Mouse (Mus musculus): ENCODE results near the gene Zar1. TPM values are rescaled to one million over a fixed set of nuclear protein-coding genes. Genes with fewer than 3 reads are reported as not detected.
"Not testable (repeated sequence)": the region's sequence is repeated elsewhere in the genome, so short reads cannot be mapped to it uniquely, and the experiment has no call there.

The Zar1 gene
- total and polyA plus RNA-seq, 2 experiments from 2014 or later, result 5.4 to 7.3 TPM

- H3K27me3 ChIP-seq (ENCODE audit: insufficient read depth, low read length); H3K36me3 ChIP-seq (ENCODE audit: insufficient read depth, low read length); H3K4me1 ChIP-seq (ENCODE audit: insufficient read depth, low read length); H3K9me3 ChIP-seq (ENCODE audit: low read length); H3K27ac ChIP-seq: not testable (repeated sequence)
- Histone ChIP-seq H3K4me2 (ENCODE audit: low read depth, low read length) (peak overlapping the region; percentile 53), H3K4me3 (ENCODE audit: low read length) (peak overlapping the region; percentile 36), H3K9ac (replicated peaks; ENCODE audit: low read length) (peak overlapping the region; percentile 40; the same call in 1 of the 2 replicates)
- peak; percentile 82 for ATAC-seq
- DNase-seq (ENCODE audit: low spot score), result peak; percentile 5
- WGBS, result 5% methylated on average over 54 of the region's 73 CpGs
Measured at GRCm38 (mm10) chr5:72580088-72580969, 725 bp downstream of the Zar1 start.

GRCm38 (mm10) chr5:72579599-72579998 lies 1.5 kb downstream of the Zar1 start:
- ATAC-seq; H3K27ac ChIP-seq; H3K4me3 ChIP-seq (ENCODE audit: low read length); H3K4me1 ChIP-seq (ENCODE audit: insufficient read depth, low read length); H3K9me3 ChIP-seq (ENCODE audit: low read length); H3K27me3 ChIP-seq (ENCODE audit: insufficient read depth, low read length); H3K36me3 ChIP-seq (ENCODE audit: insufficient read depth, low read length); H3K9ac ChIP-seq (replicated peaks; ENCODE audit: low read length); H3K4me2 ChIP-seq (ENCODE audit: low read depth, low read length): not testable (repeated sequence)
- DNase-seq (ENCODE audit: low spot score), result peak; percentile 20
- 25% methylated on average over 10 of the region's 10 CpGs for WGBS

- no peaks in the 10 kb centered on the region for H3K4me1 ChIP-seq (ENCODE audit: insufficient read depth, low read length)
- H3K27ac ChIP-seq, result no peak overlapping the region
- no peak for DNase-seq (ENCODE audit: low spot score)
- no peak overlapping the region for H3K4me3 ChIP-seq (ENCODE audit: low read length)
- TF ChIP-seq CTCF (IDR thresholded peaks at IDR 0.05; ENCODE audit: low read depth), result no peak
- H3K4me2 ChIP-seq (ENCODE audit: low read depth, low read length), result no peak overlapping the region
- H3K9ac ChIP-seq (replicated peaks; ENCODE audit: low read length), result no peak overlapping the region
- no peaks in the 10 kb centered on the region for H3K36me3 ChIP-seq (ENCODE audit: insufficient read depth, low read length)
- no peaks in the 10 kb centered on the region for H3K27me3 ChIP-seq (ENCODE audit: insufficient read depth, low read length)
- H3K9me3 ChIP-seq (ENCODE audit: low read length), result 0 out of 2 replicates have a peak, but pooled peaks cover 3% of the 10 kb centered on the region
- ATAC-seq, result no peak
- 89% methylated on average over 5 of the region's 5 CpGs for WGBS
Measured at GRCm38 (mm10) chr5:72565621-72566020, 15.4 kb downstream of the Zar1 start.

- H3K9me3 ChIP-seq (ENCODE audit: low read length); ATAC-seq; H3K4me1 ChIP-seq (ENCODE audit: insufficient read depth, low read length); DNase-seq (ENCODE audit: low spot score); H3K27ac ChIP-seq; H3K4me2 ChIP-seq (ENCODE audit: low read depth, low read length); H3K4me3 ChIP-seq (ENCODE audit: low read length); H3K9ac ChIP-seq (replicated peaks; ENCODE audit: low read length); H3K27me3 ChIP-seq (ENCODE audit: insufficient read depth, low read length); H3K36me3 ChIP-seq (ENCODE audit: insufficient read depth, low read length): not testable (repeated sequence)
- 95% methylated on average over 2 of the region's 2 CpGs for WGBS
Measured at GRCm38 (mm10) chr5:72563183-72563582, 17.9 kb downstream of the Zar1 start.

GRCm38 (mm10) chr5:72560976-72561628 lies 20.0 kb downstream of the Zar1 start:
- no peaks in the 10 kb centered on the region for H3K36me3 ChIP-seq (ENCODE audit: insufficient read depth, low read length)
- DNase-seq (ENCODE audit: low spot score), result no peak
- no peak overlapping the region for H3K27ac ChIP-seq
- WGBS, result 80% methylated on average over 3 of the region's 3 CpGs
- no peak for ATAC-seq
- no peaks in the 10 kb centered on the region for H3K27me3 ChIP-seq (ENCODE audit: insufficient read depth, low read length)
- H3K9me3 ChIP-seq (ENCODE audit: low read length), result no peaks in the 10 kb centered on the region
- H3K4me1 ChIP-seq (ENCODE audit: insufficient read depth, low read length), result peaks cover 9% of the 10 kb centered on the region
- no peak overlapping the region for H3K4me2 ChIP-seq (ENCODE audit: low read depth, low read length)
- no peak for TF ChIP-seq CTCF (IDR thresholded peaks at IDR 0.05; ENCODE audit: low read depth)
- no peak overlapping the region for H3K4me3 ChIP-seq (ENCODE audit: low read length)
- H3K9ac ChIP-seq (replicated peaks; ENCODE audit: low read length), result no peak overlapping the region

- H3K9ac ChIP-seq (replicated peaks; ENCODE audit: low read length), result peak within 1 kb of the TSS; percentile 88
- under 1% methylated on average over 42 of the region's 42 CpGs for WGBS
- H3K4me1 ChIP-seq (ENCODE audit: insufficient read depth, low read length), result peaks cover 9% of the 10 kb centered on the region
- ATAC-seq (peak; percentile 97), DNase-seq (ENCODE audit: low spot score) (peak; percentile 99)
- H3K36me3 ChIP-seq (ENCODE audit: insufficient read depth, low read length), result no peaks in the 10 kb centered on the region
- H3K4me2 ChIP-seq (ENCODE audit: low read depth, low read length), result peak within 1 kb of the TSS; percentile 84
- TF ChIP-seq CTCF (IDR thresholded peaks at IDR 0.05; ENCODE audit: low read depth), result peak; percentile 20; the same call in 1 of the 2 replicates
- H3K27ac ChIP-seq, result peak within 1 kb of the TSS; percentile 82
- no peaks in the 10 kb centered on the region for H3K27me3 ChIP-seq (ENCODE audit: insufficient read depth, low read length)
- peak within 1 kb of the TSS; percentile 96 for H3K4me3 ChIP-seq (ENCODE audit: low read length)
- no peaks in the 10 kb centered on the region for H3K9me3 ChIP-seq (ENCODE audit: low read length)
Measured at GRCm38 (mm10) chr5:72559544-72560049, 21.5 kb downstream of the Zar1 start, which contains the start of gene Nfxl1. Nfxl1 (minus strand) TSS chr5:72559684.

All from hindbrain, postnatal 0 days (tissue).